Mouse (Mus musculus) brain, adult 10 weeks (tissue): ENCODE data around the gene Gabra5. TPM values are rescaled to one million over a fixed set of nuclear protein-coding genes. Genes with fewer than 3 reads are reported as not detected.

ENCODE experiments used
- polyA plus RNA-seq: library from polyadenylated mRNA; stranded (reverse); fragments of 350-450 nt; fragmentation: Illumina TruSeq; extraction: RNeasy Lipid Tissue Mini Kit (QIAGEN cat#74804); gene quantifications from one replicate; pipeline ENCODE4 v1.2.3, GENCODE M21; 2015; ENCODE audit warnings: low read depth, low replicate concordance

The Gabra5 gene
- 65.8 TPM for polyA plus RNA-seq

DNA sequence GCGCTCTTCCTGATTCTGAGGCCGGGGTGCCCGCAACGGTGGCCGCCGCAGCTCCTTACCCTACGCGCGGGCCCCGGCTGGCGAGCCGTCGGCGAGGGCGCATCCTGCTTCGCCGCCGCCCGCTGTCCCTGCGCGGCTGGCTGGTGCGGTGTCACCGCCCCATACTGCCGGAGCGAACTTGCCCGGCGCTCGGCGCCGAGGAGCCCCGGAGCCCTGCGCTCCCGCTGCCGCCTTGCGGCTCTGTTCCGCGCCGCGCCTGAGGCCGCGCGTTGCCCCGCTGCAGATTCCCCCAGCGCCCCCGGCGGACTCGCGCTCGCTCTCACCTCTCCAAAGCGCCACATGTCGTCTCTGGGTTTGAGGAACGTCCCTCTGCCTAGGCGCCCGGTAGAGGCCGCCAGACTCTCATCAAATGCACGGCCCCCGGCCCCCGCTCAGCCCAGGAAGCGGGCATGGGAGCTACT lies at the start of gene Gabra5:
Gene Gabra5 (minus strand): TSS at position 379 of the 461 bp plus-strand sequence.

DNA sequence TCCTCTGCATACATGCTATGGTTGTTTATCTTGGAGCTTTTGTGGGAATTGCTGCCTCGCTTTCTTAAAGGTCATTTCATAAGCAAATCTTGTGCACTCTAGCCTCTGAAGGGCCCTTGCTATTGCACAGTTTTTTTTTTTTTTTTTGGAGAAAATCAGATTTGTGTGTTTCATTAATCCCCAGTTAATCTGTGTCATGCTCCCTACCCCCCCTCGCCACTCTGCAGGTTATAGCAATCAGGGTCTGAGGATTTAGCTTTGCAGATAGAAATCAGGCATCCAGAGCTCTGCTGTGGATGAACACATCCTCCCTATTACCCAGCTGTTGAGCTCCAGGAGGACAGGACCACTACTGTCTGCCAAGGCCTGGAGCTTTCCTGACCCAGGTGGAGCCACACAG lies 90.5 kb downstream of the Gabra5 start, which contains the start of gene Gabrb3:
Gene Gabrb3 (plus strand): TSS at position 301 of the 400 bp plus-strand sequence.

DNA sequence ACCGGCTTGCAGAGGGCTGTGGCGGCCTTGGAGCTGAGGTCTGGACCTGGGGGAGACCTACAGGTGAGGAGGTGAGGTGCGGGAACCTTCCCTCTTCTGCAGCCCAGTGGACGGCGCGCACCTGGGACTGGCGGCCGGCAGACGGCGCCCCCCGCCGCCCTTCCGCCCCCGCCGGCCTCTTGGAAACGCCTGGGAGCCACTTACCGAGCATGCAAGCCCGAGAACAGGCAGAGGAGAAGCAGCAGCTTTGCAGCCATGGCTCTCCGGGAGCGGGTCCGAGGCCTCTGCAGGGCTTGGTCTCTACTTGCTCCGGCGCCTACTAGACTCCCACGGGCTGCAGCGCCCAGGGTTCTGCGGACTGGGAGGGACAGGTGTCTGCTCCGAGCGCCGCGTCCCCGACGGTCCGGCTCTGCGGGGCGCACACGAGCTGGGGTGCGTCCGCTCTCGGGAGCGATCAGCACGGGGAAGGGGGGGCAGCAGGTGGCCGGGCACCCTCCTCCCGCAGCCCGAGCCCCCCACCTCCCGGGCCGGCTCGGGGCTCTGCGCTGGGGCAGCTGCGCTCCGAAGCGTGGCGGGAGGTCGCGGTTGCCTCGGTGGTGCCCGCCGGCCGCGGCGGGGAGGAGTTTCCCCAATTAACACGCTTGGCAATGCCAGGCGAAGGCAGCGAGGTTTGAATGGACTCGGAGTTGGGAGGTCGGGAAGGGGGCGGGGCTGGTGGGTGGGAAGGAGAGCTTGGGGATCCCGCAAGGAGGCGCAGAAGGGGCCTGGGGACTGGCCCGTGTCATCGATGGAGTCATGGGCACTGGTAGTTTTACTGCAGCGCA lies 123.1 kb downstream of the Gabra5 start, which contains the start of gene Gabrg3:
Gene Gabrg3 (minus strand): TSS at position 672 of the 824 bp plus-strand sequence.

Other genes with a start within 250 kb of the Gabra5 start
- gene Gabrg3, start 122.9 kb downstream of the Gabra5 start, polyA plus RNA-seq: 8.6 TPM
- gene Gabrb3, start 90.4 kb downstream of the Gabra5 start, polyA plus RNA-seq: 116 TPM